Mouse (Mus musculus): ENCODE results near the gene Calm4. TPM values are rescaled to one million over a fixed set of nuclear protein-coding genes. Genes with fewer than 3 reads are reported as not detected.

Gene Calm4
- polyA plus RNA-seq, 1 experiment, result not detected

DNA sequence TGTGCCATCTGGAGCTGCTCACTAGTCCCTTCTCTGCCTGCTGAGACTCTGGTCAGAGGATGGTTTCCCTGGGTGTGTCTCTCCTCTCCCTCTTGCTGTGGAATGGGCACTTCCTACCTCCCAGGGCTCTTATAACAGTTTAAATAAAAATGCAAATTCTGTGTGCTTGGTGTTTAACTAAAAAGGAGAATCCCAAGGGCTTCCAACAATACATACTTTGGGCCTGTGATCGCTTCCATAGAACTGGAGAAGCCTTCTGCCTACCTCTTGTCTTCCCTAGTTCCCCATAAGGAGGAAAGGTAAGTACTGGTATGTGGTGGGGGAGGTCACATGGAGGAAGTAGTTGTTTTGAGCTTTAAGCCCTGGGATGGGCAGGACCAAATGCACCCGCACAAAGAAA, 17.3 kb downstream of the Calm4 start:
- Histone ChIP-seq H3K4me3 (replicated peaks) (no peak overlapping the region), H3K27me3 (replicated peaks) (peaks cover 38% of the 10 kb centered on the region), H3K36me3 (replicated peaks; ENCODE audit: low read length) (no peaks in the 10 kb centered on the region), H3K9me3 (0 out of 2 replicates have a peak, but pooled peaks cover 2% of the 10 kb centered on the region), H3K4me1 (peaks cover 20% of the 10 kb centered on the region)
- no peak for TF ChIP-seq FLI1 (IDR thresholded peaks at IDR 0.05; ENCODE audit: low read length)
- no peak for TF ChIP-seq GATA1 (IDR thresholded peaks at IDR 0.05; ENCODE audit: borderline replicate concordance, low read length)

- Histone ChIP-seq H3K9me3 (peaks cover 5% of the 10 kb centered on the region; the same call in 1 of the 2 replicates), H3K27me3 (replicated peaks) (peaks cover 43% of the 10 kb centered on the region), H3K4me1 (peaks cover 20% of the 10 kb centered on the region), H3K36me3 (replicated peaks; ENCODE audit: low read length) (no peaks in the 10 kb centered on the region), H3K4me3 (replicated peaks) (no peak overlapping the region)
- TF ChIP-seq GATA1 (IDR thresholded peaks at IDR 0.05; ENCODE audit: borderline replicate concordance, low read length), result no peak
- no peak for TF ChIP-seq FLI1 (IDR thresholded peaks at IDR 0.05; ENCODE audit: low read length)
Measured at GRCm38 (mm10) chr13:3856252-3856651, 18.7 kb downstream of the Calm4 start.

DNA sequence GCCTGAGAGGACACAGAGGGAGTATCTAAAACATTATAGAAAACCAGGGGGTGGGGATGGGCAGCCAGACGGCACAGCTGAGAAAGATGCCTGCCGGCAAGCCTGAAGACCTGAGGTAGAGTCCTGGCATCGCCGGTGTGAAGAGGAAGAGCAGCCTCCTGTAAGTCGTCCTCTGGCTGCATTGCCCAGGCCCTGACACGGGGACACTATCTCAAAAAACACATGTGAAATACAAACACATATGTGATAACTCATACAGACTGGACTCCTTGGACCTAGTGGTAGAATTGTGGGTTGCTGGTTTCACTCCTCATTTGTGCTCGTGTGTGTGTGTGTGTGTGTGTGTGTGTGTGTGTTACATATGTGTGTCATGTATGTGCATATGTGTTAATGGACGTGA, 23.7 kb downstream of the Calm4 start:
- H3K4me3 ChIP-seq (replicated peaks), result no peak overlapping the region
- peaks cover 68% of the 10 kb centered on the region for H3K27me3 ChIP-seq (replicated peaks)
- H3K9me3 ChIP-seq, result peaks cover 5% of the 10 kb centered on the region; the same call in 1 of the 2 replicates
- peaks cover 17% of the 10 kb centered on the region for H3K4me1 ChIP-seq
- TF ChIP-seq FLI1 (IDR thresholded peaks at IDR 0.05; ENCODE audit: low read length) (no peak), GATA1 (IDR thresholded peaks at IDR 0.05; ENCODE audit: borderline replicate concordance, low read length) (no peak)
- H3K36me3 ChIP-seq (replicated peaks; ENCODE audit: low read length), result no peaks in the 10 kb centered on the region

DNA sequence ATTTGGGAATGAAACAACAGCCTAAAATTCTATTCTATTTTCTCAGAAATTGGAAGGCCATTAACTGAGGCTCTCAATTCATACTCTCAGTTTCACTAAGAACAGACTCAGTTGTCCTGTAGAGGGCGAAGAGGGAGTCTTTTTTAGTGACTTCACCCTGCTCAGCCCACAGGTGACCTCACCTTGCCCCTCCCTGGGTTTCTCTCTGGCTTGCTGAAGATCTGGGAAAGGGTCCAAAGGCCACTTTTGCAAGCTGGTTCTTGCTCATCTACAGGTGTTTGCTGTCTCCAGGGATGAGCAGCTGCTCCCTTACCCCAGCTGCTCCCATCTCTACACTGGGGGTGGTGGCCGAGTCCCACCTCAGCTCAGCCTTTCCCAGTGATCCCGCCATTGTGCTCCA, 24.8 kb downstream of the Calm4 start:
- Histone ChIP-seq H3K36me3 (replicated peaks; ENCODE audit: low read length) (no peaks in the 10 kb centered on the region), H3K27me3 (replicated peaks) (peaks cover 66% of the 10 kb centered on the region), H3K4me1 (peaks cover 15% of the 10 kb centered on the region), H3K4me3 (replicated peaks) (no peak overlapping the region), H3K9me3 (peaks cover 5% of the 10 kb centered on the region; the same call in 1 of the 2 replicates)
- TF ChIP-seq FLI1 (IDR thresholded peaks at IDR 0.05; ENCODE audit: low read length), result no peak
- TF ChIP-seq GATA1 (IDR thresholded peaks at IDR 0.05; ENCODE audit: borderline replicate concordance, low read length), result no peak

DNA sequence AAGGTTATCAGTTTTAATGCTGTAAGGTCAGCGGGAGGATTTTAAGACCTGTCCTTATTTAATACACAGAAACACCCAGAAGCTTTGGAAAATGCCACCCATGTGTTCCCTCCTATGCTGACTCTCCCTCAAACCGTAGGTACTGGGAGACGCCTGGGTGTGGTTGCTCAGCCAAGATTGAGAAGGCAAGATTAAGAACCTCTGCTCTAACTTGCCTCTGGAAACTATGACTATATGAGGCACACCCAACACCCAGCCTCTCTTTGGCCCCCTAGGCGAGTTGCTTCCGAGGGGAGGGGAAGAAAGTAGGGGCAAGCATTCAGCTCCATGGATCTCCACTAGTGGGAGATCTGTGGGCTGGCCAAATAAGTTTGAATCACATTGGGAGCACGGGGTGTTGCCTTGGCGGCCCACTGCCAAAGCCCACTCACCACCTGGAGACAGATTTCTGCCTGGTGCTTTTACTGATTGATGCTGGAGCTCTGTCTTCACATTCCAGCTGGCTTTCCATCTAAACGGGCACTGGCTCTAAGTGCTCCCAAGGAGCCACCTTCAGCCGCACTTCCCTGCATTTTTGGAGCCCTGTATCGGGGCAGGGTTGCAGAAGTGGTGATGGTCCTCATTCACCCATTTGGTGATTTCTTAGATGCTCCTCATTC, 25.5 kb downstream of the Calm4 start:
- Histone ChIP-seq H3K36me3 (replicated peaks; ENCODE audit: low read length) (no peaks in the 10 kb centered on the region), H3K27me3 (replicated peaks) (peaks cover 63% of the 10 kb centered on the region), H3K4me3 (replicated peaks) (no peak overlapping the region), H3K9me3 (peaks cover 5% of the 10 kb centered on the region; the same call in 1 of the 2 replicates), H3K4me1 (peaks cover 15% of the 10 kb centered on the region)
- no peak for TF ChIP-seq GATA1 (IDR thresholded peaks at IDR 0.05; ENCODE audit: borderline replicate concordance, low read length)
- TF ChIP-seq FLI1 (IDR thresholded peaks at IDR 0.05; ENCODE audit: low read length), result no peak

DNA sequence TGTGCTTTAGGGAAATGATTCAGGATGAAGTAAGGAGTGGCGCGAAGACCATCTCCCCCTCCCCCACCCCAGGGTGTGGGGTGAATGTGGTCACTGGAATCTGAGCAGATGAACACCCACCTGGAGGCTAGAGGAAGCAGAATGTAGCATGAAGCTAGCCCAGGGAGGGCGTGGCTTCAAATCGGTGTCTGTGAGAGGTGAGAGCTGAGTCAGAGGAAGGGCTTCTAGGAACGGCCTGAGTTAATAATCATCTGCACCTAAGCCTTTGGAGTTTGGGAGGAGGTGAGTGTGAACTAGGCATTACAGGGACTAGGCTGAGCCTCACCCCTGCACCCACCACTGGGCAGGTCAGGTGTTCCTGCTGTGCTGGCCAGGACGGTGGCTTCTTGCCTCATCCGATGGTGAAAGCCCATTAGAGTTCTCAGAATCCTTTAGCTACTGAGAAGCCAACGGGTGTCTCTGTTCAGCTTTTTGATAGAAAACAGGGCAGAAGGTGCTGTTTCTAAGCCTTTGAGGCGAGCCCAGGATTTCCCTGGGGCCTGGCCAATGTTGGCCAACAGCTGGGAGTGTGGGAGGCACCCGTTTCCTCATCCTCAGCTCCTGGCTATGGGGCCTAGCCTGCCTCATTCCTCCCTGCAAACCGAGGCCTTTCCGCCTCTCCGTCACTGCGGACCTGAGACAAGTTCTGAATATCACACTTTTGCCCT, 28.2 kb downstream of the Calm4 start:
- Histone ChIP-seq H3K9me3 (peaks cover 3% of the 10 kb centered on the region; the same call in 1 of the 2 replicates), H3K4me3 (replicated peaks) (no peak overlapping the region), H3K4me1 (peaks cover 29% of the 10 kb centered on the region), H3K27me3 (replicated peaks) (peaks cover 42% of the 10 kb centered on the region), H3K36me3 (replicated peaks; ENCODE audit: low read length) (no peaks in the 10 kb centered on the region)
- TF ChIP-seq FLI1 (IDR thresholded peaks at IDR 0.05; ENCODE audit: low read length) (no peak), GATA1 (IDR thresholded peaks at IDR 0.05; ENCODE audit: borderline replicate concordance, low read length) (no peak)

- no peaks in the 10 kb centered on the region for H3K36me3 ChIP-seq (replicated peaks; ENCODE audit: low read length)
- no peak overlapping the region for H3K4me3 ChIP-seq (replicated peaks)
- H3K9me3 ChIP-seq, result no peaks in the 10 kb centered on the region
- TF ChIP-seq FLI1 (IDR thresholded peaks at IDR 0.05; ENCODE audit: low read length) (no peak), GATA1 (IDR thresholded peaks at IDR 0.05; ENCODE audit: borderline replicate concordance, low read length) (no peak)
- peaks cover 36% of the 10 kb centered on the region for H3K4me1 ChIP-seq
- H3K27me3 ChIP-seq (replicated peaks), result peaks cover 35% of the 10 kb centered on the region
Measured at GRCm38 (mm10) chr13:3866355-3867052, 28.9 kb downstream of the Calm4 start.

GRCm38 (mm10) chr13:3867158-3867557, 29.6 kb downstream of the Calm4 start:
- Histone ChIP-seq H3K4me3 (replicated peaks) (no peak overlapping the region), H3K4me1 (peaks cover 38% of the 10 kb centered on the region)

GRCm38 (mm10) chr13:3869901-3870300, 32.3 kb downstream of the Calm4 start:
- H3K36me3 ChIP-seq (replicated peaks; ENCODE audit: low read length), result no peaks in the 10 kb centered on the region
- peaks cover 5% of the 10 kb centered on the region; the same call in 1 of the 2 replicates for H3K9me3 ChIP-seq
- H3K27me3 ChIP-seq (replicated peaks), result peaks cover 10% of the 10 kb centered on the region
- no peak for TF ChIP-seq GATA1 (IDR thresholded peaks at IDR 0.05; ENCODE audit: borderline replicate concordance, low read length)
- TF ChIP-seq FLI1 (IDR thresholded peaks at IDR 0.05; ENCODE audit: low read length), result no peak
- H3K4me1 ChIP-seq, result peaks cover 38% of the 10 kb centered on the region
- no peak overlapping the region for H3K4me3 ChIP-seq (replicated peaks)

More at GRCm38 (mm10) chr13:3867158-3867557, 29.6 kb downstream of the Calm4 start:
- Histone ChIP-seq H3K9me3 (no peaks in the 10 kb centered on the region), H3K36me3 (replicated peaks; ENCODE audit: low read length) (no peaks in the 10 kb centered on the region), H3K27me3 (replicated peaks) (peaks cover 30% of the 10 kb centered on the region)
- TF ChIP-seq FLI1 (IDR thresholded peaks at IDR 0.05; ENCODE audit: low read length) (no peak), GATA1 (IDR thresholded peaks at IDR 0.05; ENCODE audit: borderline replicate concordance, low read length) (no peak)

All from megakaryocyte, embryonic 14.5 days (primary cell).